Mouse (Mus musculus): ENCODE results near the gene Akr1b8. TPM values are rescaled to one million over a fixed set of nuclear protein-coding genes. Genes with fewer than 3 reads are reported as not detected.

Akr1b8 gene
- polyA plus RNA-seq, 1 experiment from 2014 or later: 19.6 TPM

DNA sequence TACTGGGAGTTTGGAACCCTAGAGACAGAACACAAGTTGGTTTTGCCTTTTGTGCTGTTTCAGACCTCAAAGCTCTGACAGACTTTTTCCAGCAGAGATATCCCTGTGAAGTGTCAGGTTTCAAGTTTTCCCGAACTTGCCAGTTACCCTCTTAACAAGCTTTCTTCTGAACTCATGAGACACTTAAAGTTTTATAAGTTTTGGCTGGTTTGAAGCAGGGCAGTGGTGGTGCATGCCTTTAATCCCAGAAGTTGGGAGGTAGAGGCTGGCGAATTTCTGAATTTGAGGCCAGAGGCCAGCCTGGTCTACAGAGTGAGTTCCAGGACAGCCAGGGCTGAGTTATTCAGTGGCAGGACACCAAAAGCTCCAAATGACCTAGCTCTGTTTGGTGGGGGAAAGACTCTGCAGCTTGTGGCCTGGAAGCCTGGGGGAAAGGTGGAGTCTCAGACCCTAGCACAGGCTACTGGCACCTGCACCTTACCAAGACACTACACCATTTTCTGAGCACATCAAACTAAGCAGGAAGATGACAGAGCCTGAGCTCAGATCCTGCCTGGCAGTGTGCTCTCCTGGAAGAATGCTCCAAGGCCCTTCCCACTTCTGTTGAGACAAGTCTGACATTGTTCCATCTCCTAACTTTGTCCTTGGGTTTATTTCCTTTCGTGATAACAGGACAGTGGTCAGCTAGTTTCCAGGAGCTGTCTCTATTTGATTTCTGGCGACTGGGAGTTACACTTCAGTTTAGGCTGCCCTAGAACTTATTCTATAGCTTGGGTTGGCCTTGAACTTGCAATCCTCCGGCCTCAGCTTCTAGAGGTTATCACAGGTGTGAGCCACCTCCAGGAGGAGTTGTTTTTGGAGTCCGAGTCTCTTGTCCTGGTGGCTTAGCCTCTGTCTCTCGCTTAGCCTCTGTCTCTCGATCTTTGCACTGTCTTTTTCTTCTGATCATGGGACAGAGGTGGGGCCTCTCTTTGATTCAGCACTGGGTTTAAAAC, 732 bp downstream of the Akr1b8 start:
- no peaks in the 10 kb centered on the region for H3K9me3 ChIP-seq (replicated peaks; ENCODE audit: control insufficient read depth, low read length)

DNA sequence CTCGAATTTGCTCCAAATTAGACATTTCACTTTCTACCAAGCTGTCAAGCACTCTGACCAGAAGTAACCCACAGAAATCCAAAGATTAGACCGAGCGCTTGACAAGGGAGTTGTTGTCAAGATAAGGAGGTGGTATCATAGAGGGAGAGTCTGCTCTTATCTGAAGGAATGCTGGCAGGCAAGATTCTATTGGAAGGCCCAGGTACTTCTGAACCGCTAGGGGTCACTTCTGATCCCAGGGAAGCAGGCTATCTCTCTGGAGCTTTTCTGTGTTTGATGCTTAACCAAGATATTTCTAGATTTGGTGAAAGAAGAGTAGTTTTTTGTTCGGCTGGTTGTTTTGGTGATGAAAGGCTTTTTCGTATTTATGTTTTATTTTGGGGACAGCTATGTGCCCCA, 1.4 kb downstream of the Akr1b8 start:
- Histone ChIP-seq H3K9me3 (replicated peaks; ENCODE audit: control insufficient read depth, low read length) (no peaks in the 10 kb centered on the region), H3K27me3 (ENCODE audit: control insufficient read depth, insufficient read depth, low read length) (no peaks in the 10 kb centered on the region), H3K36me3 (ENCODE audit: control insufficient read depth, insufficient read depth, low read length) (no peaks in the 10 kb centered on the region), H3K9ac (ENCODE audit: low read depth, low read length) (no peak overlapping the region), H3K4me2 (peak overlapping the region; percentile 65; the same call in 1 of the 2 replicates), H3K27ac (ENCODE audit: low read depth, low read length) (0 out of 2 replicates have a peak overlapping the region, but pooled peaks have one; percentile 46), H3K4me1 (ENCODE audit: control insufficient read depth, insufficient read depth, low read length) (peaks cover 25% of the 10 kb centered on the region), H3K4me3 (ENCODE audit: low read depth, low read length) (no peak overlapping the region)
- 21% methylated on average over 6 of the region's 6 CpGs for WGBS (ENCODE audit: insufficient replicate concordance)
- no peak for ATAC-seq (replicated peaks; ENCODE audit: insufficient number of reproducible peaks, low FRiP score, low TSS enrichment)

More for the DNA sequence above, 732 bp downstream of the Akr1b8 start:
- Histone ChIP-seq H3K9ac (ENCODE audit: low read depth, low read length) (peak overlapping the region; percentile 46; the same call in 1 of the 2 replicates), H3K4me3 (ENCODE audit: low read depth, low read length) (peak overlapping the region; percentile 35), H3K4me2 (peak overlapping the region; percentile 65), H3K36me3 (ENCODE audit: control insufficient read depth, insufficient read depth, low read length) (no peaks in the 10 kb centered on the region), H3K4me1 (ENCODE audit: control insufficient read depth, insufficient read depth, low read length) (peaks cover 25% of the 10 kb centered on the region), H3K27me3 (ENCODE audit: control insufficient read depth, insufficient read depth, low read length) (no peaks in the 10 kb centered on the region), H3K27ac (ENCODE audit: low read depth, low read length) (peak overlapping the region; percentile 46)
- ATAC-seq (replicated peaks; ENCODE audit: insufficient number of reproducible peaks, low FRiP score, low TSS enrichment): no peak
- WGBS (ENCODE audit: insufficient replicate concordance): 35% methylated on average over 8 of the region's 8 CpGs

DNA sequence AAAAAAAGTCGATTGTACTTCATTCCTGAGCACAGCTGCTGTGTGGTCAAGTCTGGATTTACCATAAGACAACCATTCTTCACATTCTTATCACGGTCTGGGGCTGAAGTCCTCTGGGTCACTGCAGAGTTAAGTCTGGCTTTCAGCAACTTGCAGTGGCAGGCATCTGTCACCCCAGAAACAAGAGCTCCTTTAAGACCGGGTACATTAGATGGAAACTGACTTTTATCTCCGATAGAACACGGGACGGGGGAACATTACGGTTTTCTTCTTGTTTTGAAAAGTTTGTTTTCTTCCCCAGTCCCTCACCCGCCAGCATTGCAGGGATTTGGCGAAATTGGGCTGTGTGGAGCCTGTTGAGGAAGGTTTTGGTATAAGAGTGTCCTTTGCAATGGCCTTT, 1.9 kb downstream of the Akr1b8 start:
- H3K4me1 ChIP-seq (ENCODE audit: control insufficient read depth, insufficient read depth, low read length): peaks cover 25% of the 10 kb centered on the region
- H3K27ac ChIP-seq (ENCODE audit: low read depth, low read length): no peak overlapping the region
- no peak overlapping the region for H3K9ac ChIP-seq (ENCODE audit: low read depth, low read length)
- no peaks in the 10 kb centered on the region for H3K27me3 ChIP-seq (ENCODE audit: control insufficient read depth, insufficient read depth, low read length)
- no peak overlapping the region for H3K4me2 ChIP-seq
- no peak for ATAC-seq (replicated peaks; ENCODE audit: insufficient number of reproducible peaks, low FRiP score, low TSS enrichment)
- no peak overlapping the region for H3K4me3 ChIP-seq (ENCODE audit: low read depth, low read length)
- no peaks in the 10 kb centered on the region for H3K36me3 ChIP-seq (ENCODE audit: control insufficient read depth, insufficient read depth, low read length)
- H3K9me3 ChIP-seq (replicated peaks; ENCODE audit: control insufficient read depth, low read length): no peaks in the 10 kb centered on the region
- 44% methylated on average over 9 of the region's 9 CpGs for WGBS (ENCODE audit: insufficient replicate concordance)

DNA sequence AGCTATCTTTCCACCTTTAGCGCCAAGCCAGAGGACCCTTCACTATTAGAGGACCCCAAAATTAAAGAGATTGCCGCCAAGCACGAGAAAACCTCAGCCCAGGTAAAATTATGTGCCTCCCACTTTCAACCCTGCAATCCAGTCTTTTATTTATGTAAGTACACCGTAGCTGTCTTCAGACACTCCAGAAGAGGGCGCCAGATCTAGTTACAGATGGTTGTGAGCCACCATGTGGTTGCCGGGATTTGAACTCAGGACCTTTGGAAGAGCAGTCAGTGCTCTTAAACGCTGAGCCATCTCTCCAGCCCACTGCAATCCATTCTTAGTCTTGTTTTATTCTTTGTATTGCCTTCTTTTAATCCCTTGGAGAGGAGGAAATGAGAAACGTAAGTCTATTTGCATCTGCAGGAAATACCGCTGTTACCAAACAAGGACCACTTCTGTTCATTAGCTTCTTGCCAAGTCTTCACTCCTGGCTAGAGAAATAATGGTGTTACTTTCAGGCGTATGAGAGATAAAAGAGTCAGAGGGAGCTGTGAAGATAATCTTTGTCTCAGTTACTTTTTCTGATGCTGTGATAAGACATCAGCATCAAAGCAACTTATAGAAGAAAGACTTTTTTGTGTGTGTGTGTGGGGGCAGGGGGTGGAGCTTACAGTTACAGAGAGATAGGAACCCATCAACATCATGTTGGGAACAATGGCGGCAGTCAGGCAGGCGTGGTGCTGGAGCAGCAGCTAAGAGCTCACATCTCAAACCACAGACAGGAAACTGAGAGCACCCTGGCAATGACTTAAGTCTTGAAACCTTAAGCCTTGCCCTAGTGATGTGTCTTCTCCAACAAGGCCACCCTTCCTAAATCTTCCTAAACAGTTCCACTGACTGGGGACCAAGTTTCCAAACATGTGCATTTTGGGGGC, 10.6 kb downstream of the Akr1b8 start:
- no peaks in the 10 kb centered on the region; the same call in 1 of the 2 replicates for H3K4me1 ChIP-seq (ENCODE audit: control insufficient read depth, insufficient read depth, low read length)
- WGBS (ENCODE audit: insufficient replicate concordance): 75% methylated on average over 12 of the region's 12 CpGs
- ATAC-seq (replicated peaks; ENCODE audit: insufficient number of reproducible peaks, low FRiP score, low TSS enrichment): no peak
- H3K27ac ChIP-seq (ENCODE audit: low read depth, low read length): no peak overlapping the region
- H3K9ac ChIP-seq (ENCODE audit: low read depth, low read length): no peak overlapping the region
- no peaks in the 10 kb centered on the region for H3K36me3 ChIP-seq (ENCODE audit: control insufficient read depth, insufficient read depth, low read length)
- H3K9me3 ChIP-seq (replicated peaks; ENCODE audit: control insufficient read depth, low read length): no peaks in the 10 kb centered on the region
- H3K4me3 ChIP-seq (ENCODE audit: low read depth, low read length): no peak overlapping the region
- H3K27me3 ChIP-seq (ENCODE audit: control insufficient read depth, insufficient read depth, low read length): no peaks in the 10 kb centered on the region
- no peak overlapping the region for H3K4me2 ChIP-seq

DNA sequence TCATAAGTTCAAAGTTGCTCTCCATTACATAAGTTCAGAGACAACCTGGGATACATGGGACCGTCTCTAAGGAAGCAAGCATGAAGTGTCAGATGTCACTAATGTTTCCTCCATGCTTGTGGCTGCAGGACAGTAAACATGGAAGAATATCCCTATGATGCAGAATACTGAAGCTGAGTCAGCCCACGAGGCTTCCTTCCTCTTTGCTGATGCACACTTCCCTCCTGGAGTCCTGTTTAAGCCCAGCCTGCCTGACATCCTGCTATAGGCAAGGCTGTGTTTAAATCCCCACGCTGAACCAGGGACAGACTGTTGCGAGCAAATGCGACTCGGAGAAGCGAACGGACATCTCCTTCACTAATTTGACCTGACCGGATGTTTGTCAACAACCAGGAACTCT, 14.1 kb downstream of the Akr1b8 start:
- 69% methylated on average over 9 of the region's 9 CpGs for WGBS (ENCODE audit: insufficient replicate concordance)
- no peak overlapping the region for H3K27ac ChIP-seq (ENCODE audit: low read depth, low read length)
- ATAC-seq (replicated peaks; ENCODE audit: insufficient number of reproducible peaks, low FRiP score, low TSS enrichment): no peak

DNA sequence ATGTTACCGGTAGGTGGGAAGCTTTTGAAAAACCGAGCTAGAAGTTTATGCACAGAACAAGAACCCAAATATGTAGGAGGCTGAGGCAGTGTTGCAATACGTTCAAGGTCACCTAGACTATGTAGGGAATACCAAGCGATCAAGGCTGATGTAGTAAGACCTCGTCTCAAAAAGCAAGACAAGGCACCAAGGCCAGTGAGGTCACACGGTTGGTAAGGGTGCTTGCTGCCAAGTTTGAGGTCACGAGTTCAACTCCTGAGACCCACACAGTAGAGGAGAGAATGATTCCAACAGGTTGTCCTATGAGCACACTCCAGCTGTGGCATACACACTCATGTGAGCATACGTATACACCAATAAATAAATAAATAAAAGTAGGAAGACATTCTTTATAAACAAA, 16.2 kb downstream of the Akr1b8 start:
- ATAC-seq (replicated peaks; ENCODE audit: insufficient number of reproducible peaks, low FRiP score, low TSS enrichment): no peak
- WGBS (ENCODE audit: insufficient replicate concordance): 84% methylated on average over 8 of the region's 8 CpGs
- H3K9me3 ChIP-seq (replicated peaks; ENCODE audit: control insufficient read depth, low read length): no peaks in the 10 kb centered on the region

More for the DNA sequence above, 14.1 kb downstream of the Akr1b8 start:
- Histone ChIP-seq H3K27me3 (ENCODE audit: control insufficient read depth, insufficient read depth, low read length) (no peaks in the 10 kb centered on the region), H3K4me2 (no peak overlapping the region), H3K4me1 (ENCODE audit: control insufficient read depth, insufficient read depth, low read length) (no peaks in the 10 kb centered on the region; the same call in 1 of the 2 replicates), H3K9ac (ENCODE audit: low read depth, low read length) (no peak overlapping the region), H3K9me3 (replicated peaks; ENCODE audit: control insufficient read depth, low read length) (no peaks in the 10 kb centered on the region), H3K36me3 (ENCODE audit: control insufficient read depth, insufficient read depth, low read length) (no peaks in the 10 kb centered on the region), H3K4me3 (ENCODE audit: low read depth, low read length) (no peak overlapping the region)

DNA sequence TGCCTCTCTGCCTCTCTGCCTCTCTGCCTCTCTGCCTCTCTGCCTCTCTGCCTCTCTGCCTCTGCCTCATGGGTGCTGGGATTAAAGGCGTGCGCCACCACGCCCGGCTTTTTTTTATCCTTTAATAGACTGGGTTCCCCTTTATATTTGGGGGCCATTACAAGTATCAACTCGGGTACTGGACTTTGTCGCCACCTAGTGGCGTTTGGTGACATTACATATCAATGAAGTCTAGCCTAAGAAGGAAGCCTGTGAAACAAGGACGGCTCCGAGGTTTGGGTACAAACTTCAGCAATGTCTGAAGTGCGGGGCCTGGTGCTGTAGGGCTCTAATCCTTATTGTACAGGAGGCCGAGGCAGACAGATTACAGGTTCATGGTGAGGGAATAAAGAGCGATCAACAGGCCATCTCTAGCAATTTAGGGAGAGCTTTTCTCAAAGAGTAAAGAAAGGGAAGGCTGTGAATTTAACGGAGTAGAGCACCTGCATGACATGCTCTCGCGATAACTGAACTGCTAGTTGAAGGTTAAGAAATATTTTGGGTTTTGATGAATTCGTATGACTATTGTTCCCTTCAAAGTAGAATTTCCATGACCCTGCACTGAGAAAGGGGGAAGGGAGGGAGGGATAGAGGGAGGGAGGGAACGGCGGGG, 17.9 kb downstream of the Akr1b8 start:
- ATAC-seq (replicated peaks; ENCODE audit: insufficient number of reproducible peaks, low FRiP score, low TSS enrichment): no peak

More for the DNA sequence above, 16.2 kb downstream of the Akr1b8 start:
- Histone ChIP-seq H3K4me2 (no peak overlapping the region), H3K27ac (ENCODE audit: low read depth, low read length) (no peak overlapping the region), H3K4me3 (ENCODE audit: low read depth, low read length) (no peak overlapping the region), H3K4me1 (ENCODE audit: control insufficient read depth, insufficient read depth, low read length) (no peaks in the 10 kb centered on the region; the same call in 1 of the 2 replicates), H3K36me3 (ENCODE audit: control insufficient read depth, insufficient read depth, low read length) (no peaks in the 10 kb centered on the region), H3K9ac (ENCODE audit: low read depth, low read length) (no peak overlapping the region), H3K27me3 (ENCODE audit: control insufficient read depth, insufficient read depth, low read length) (no peaks in the 10 kb centered on the region)

DNA sequence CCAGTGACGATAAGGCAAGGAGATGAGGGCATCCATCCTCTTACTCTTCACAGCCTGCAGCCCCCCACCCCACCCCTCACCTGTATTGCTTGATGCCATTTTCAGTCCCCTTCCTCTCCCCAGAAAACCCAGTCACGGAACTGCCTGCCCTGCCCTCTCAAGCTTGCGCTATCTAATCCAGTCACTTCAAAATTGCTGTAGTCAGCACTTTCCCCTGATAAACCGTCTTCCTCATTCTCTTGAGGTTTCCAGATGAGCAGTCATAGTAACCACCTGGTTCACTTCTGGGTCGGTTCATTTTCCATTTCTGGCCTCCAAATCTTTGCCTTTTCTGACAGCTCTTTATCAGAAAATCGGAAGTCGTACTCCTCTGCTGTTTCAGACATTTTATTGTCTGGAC, 19.9 kb downstream of the Akr1b8 start:
- ATAC-seq (replicated peaks; ENCODE audit: insufficient number of reproducible peaks, low FRiP score, low TSS enrichment): no peak
- Histone ChIP-seq H3K36me3 (ENCODE audit: control insufficient read depth, insufficient read depth, low read length) (no peaks in the 10 kb centered on the region), H3K4me2 (no peak overlapping the region), H3K4me3 (ENCODE audit: low read depth, low read length) (no peak overlapping the region), H3K9ac (ENCODE audit: low read depth, low read length) (no peak overlapping the region), H3K9me3 (replicated peaks; ENCODE audit: control insufficient read depth, low read length) (no peaks in the 10 kb centered on the region), H3K27me3 (ENCODE audit: control insufficient read depth, insufficient read depth, low read length) (no peaks in the 10 kb centered on the region), H3K27ac (ENCODE audit: low read depth, low read length) (no peak overlapping the region), H3K4me1 (ENCODE audit: control insufficient read depth, insufficient read depth, low read length) (no peaks in the 10 kb centered on the region)
- 68% methylated on average over 7 of the region's 7 CpGs for WGBS (ENCODE audit: insufficient replicate concordance)

More for the DNA sequence above, 17.9 kb downstream of the Akr1b8 start:
- Histone ChIP-seq H3K4me3 (ENCODE audit: low read depth, low read length) (peak overlapping the region; percentile 19; the same call in 1 of the 2 replicates), H3K36me3 (ENCODE audit: control insufficient read depth, insufficient read depth, low read length) (no peaks in the 10 kb centered on the region), H3K9me3 (replicated peaks; ENCODE audit: control insufficient read depth, low read length) (no peaks in the 10 kb centered on the region), H3K4me1 (ENCODE audit: control insufficient read depth, insufficient read depth, low read length) (no peaks in the 10 kb centered on the region), H3K27me3 (ENCODE audit: control insufficient read depth, insufficient read depth, low read length) (no peaks in the 10 kb centered on the region), H3K4me2 (peak overlapping the region; percentile 59), H3K27ac (ENCODE audit: low read depth, low read length) (no peak overlapping the region), H3K9ac (ENCODE audit: low read depth, low read length) (peak overlapping the region; percentile 58)
- WGBS (ENCODE audit: insufficient replicate concordance): 22% methylated on average over 18 of the region's 18 CpGs
